Mouse (Mus musculus): ENCODE measurements around the gene Btbd7.

Btbd7 gene

GRCm38 (mm10) chr12:102782841-102783240 lies 95.4 kb downstream of the Btbd7 start:
- peak; percentile 33 for DNase-seq (ENCODE audit: low read depth, low spot score)

- peak; percentile 39 for DNase-seq (ENCODE audit: low read depth, low spot score)
These were observed 98.8 kb downstream of the Btbd7 start for GRCm38 (mm10) chr12:102779452-102779851.

- DNase-seq (ENCODE audit: low read depth, low spot score), result peak; percentile 51
These were observed 100.1 kb downstream of the Btbd7 start for GRCm38 (mm10) chr12:102778151-102778550.

GRCm38 (mm10) chr12:102776035-102776434 lies 102.2 kb downstream of the Btbd7 start:
- no peak for DNase-seq (ENCODE audit: low read depth, low spot score)

- no peak for DNase-seq (ENCODE audit: low read depth, low spot score)
These were observed 105.6 kb downstream of the Btbd7 start for GRCm38 (mm10) chr12:102772676-102773075.

- no peak for DNase-seq (ENCODE audit: low read depth, low spot score)
These were observed 106.7 kb downstream of the Btbd7 start for GRCm38 (mm10) chr12:102771601-102772000.

GRCm38 (mm10) chr12:102769000-102769399 lies 109.3 kb downstream of the Btbd7 start:
- DNase-seq (ENCODE audit: low read depth, low spot score), result no peak

GRCm38 (mm10) chr12:102763696-102764095 lies 114.6 kb downstream of the Btbd7 start:
- no peak for DNase-seq (ENCODE audit: low read depth, low spot score)

GRCm38 (mm10) chr12:102761668-102762067 lies 116.6 kb downstream of the Btbd7 start:
- DNase-seq (ENCODE audit: low read depth, low spot score), result no peak

GRCm38 (mm10) chr12:102758936-102759335 lies 119.3 kb downstream of the Btbd7 start:
- DNase-seq (ENCODE audit: low read depth, low spot score), result no peak

GRCm38 (mm10) chr12:102758403-102758756 lies 119.9 kb downstream of the Btbd7 start, which contains the start of gene Gm20604:
Gene Gm20604 (minus strand): TSS chr12:102758672.
- no peak for DNase-seq (ENCODE audit: low read depth, low spot score)

- DNase-seq (ENCODE audit: low read depth, low spot score), result peak; percentile 99
These were observed 120.4 kb downstream of the Btbd7 start, which contains the start of the genes Gm28051, Gon7 and Ubr7 for GRCm38 (mm10) chr12:102757689-102758402. Gene Gm28051 (minus strand): TSS chr12:102757765. Gene Gon7 (minus strand): TSS chr12:102757803. Gene Ubr7 (plus strand): TSS chr12:102757967.

- no peak for DNase-seq (ENCODE audit: low read depth, low spot score)
These were observed 121.1 kb downstream of the Btbd7 start for GRCm38 (mm10) chr12:102757055-102757688.

GRCm38 (mm10) chr12:102756304-102756703 lies 122.0 kb downstream of the Btbd7 start:
- no peak for DNase-seq (ENCODE audit: low read depth, low spot score)

- DNase-seq (ENCODE audit: low read depth, low spot score), result no peak
These were observed 130.0 kb downstream of the Btbd7 start for GRCm38 (mm10) chr12:102748256-102748655.

GRCm38 (mm10) chr12:102744839-102745238 lies 133.4 kb downstream of the Btbd7 start:
- no peak for DNase-seq (ENCODE audit: low read depth, low spot score)

GRCm38 (mm10) chr12:102743589-102744574 lies 134.4 kb downstream of the Btbd7 start, which contains the start of the genes Moap1 and Tmem251:
Gene Moap1 (minus strand): TSS chr12:102743661.
Gene Tmem251 (plus strand): TSS chr12:102743762.
- peak; percentile 96 for DNase-seq (ENCODE audit: low read depth, low spot score)

- DNase-seq (ENCODE audit: low read depth, low spot score), result no peak
These were observed 135.2 kb downstream of the Btbd7 start for GRCm38 (mm10) chr12:102743036-102743588.

- DNase-seq (ENCODE audit: low read depth, low spot score), result no peak
These were observed 136.2 kb downstream of the Btbd7 start for GRCm38 (mm10) chr12:102742056-102742455.

- DNase-seq (ENCODE audit: low read depth, low spot score), result peak; percentile 55
These were observed 138.0 kb downstream of the Btbd7 start for GRCm38 (mm10) chr12:102740285-102740684.

GRCm38 (mm10) chr12:102739096-102739495 lies 139.2 kb downstream of the Btbd7 start:
- no peak for DNase-seq (ENCODE audit: low read depth, low spot score)

Data from brain, adult 2 months (tissue).